Mouse (Mus musculus) common myeloid progenitor, adult 5-6 weeks (primary cell): ENCODE data around the gene Ppm1a. TPM values are rescaled to one million over a fixed set of nuclear protein-coding genes. Genes with fewer than 3 reads are reported as not detected.

Source experiments
- ATAC-seq: replicated peaks from 2 replicates; pipeline ENCODE4 v1.8.0; 2016; ENCODE audit warnings: low read depth, mild to moderate bottlenecking, moderate TSS enrichment, inconsistent platforms; ENCODE audit not compliant: poor library complexity, severe bottlenecking
- total RNA-seq: library from RNA; stranded (forward); fragments of 200-1000, 187-1606 nt; gene quantifications from 2 replicates; pipeline ENCODE4 v1.2.3, GENCODE M21; 2017

Ppm1a gene
- total RNA-seq, 1 experiment from 2014 or later = 99.2 TPM

GRCm38 (mm10) chr12:72809798-72810197, 52.5 kb downstream of the Ppm1a start:
- peak; percentile 50; the same call in 1 of the 2 replicates for ATAC-seq

- ATAC-seq = no peak
Measured at GRCm38 (mm10) chr12:72811588-72811987, 54.3 kb downstream of the Ppm1a start.

GRCm38 (mm10) chr12:72820940-72821431, 63.7 kb downstream of the Ppm1a start:
- peak; percentile 90 for ATAC-seq

GRCm38 (mm10) chr12:72821589-72821988, 64.3 kb downstream of the Ppm1a start:
- no peak for ATAC-seq

- ATAC-seq = no peak
Measured at GRCm38 (mm10) chr12:72825656-72826055, 68.4 kb downstream of the Ppm1a start.

- no peak for ATAC-seq
Measured at GRCm38 (mm10) chr12:72828846-72829556, 71.7 kb downstream of the Ppm1a start.

- ATAC-seq = no peak
Measured at GRCm38 (mm10) chr12:72829777-72830176, 72.5 kb downstream of the Ppm1a start.

- ATAC-seq = no peak
Measured at GRCm38 (mm10) chr12:72830317-72830716, 73.1 kb downstream of the Ppm1a start.

- ATAC-seq = 0 out of 2 replicates have a peak, but pooled peaks have one; percentile 12
Measured at GRCm38 (mm10) chr12:72831711-72832432, 74.6 kb downstream of the Ppm1a start.

- ATAC-seq = peak; percentile 60; the same call in 1 of the 2 replicates
Measured at GRCm38 (mm10) chr12:72834773-72835517, 77.7 kb downstream of the Ppm1a start.

GRCm38 (mm10) chr12:72835518-72836015, 78.3 kb downstream of the Ppm1a start:
- ATAC-seq = no peak

- ATAC-seq = no peak
Measured at GRCm38 (mm10) chr12:72837302-72837701, 80.0 kb downstream of the Ppm1a start.

- ATAC-seq = no peak
Measured at GRCm38 (mm10) chr12:72841500-72841899, 84.2 kb downstream of the Ppm1a start.

- ATAC-seq = no peak
Measured at GRCm38 (mm10) chr12:72843135-72843534, 85.9 kb downstream of the Ppm1a start.

- ATAC-seq = no peak
Measured at GRCm38 (mm10) chr12:72843555-72843954, 86.3 kb downstream of the Ppm1a start.

- peak; percentile 93 for ATAC-seq
Measured at GRCm38 (mm10) chr12:72843973-72844620, 86.8 kb downstream of the Ppm1a start.

- no peak for ATAC-seq
Measured at GRCm38 (mm10) chr12:72845946-72846345, 88.7 kb downstream of the Ppm1a start.

- peak; percentile 75 for ATAC-seq
Measured at GRCm38 (mm10) chr12:72847725-72848124, 90.5 kb downstream of the Ppm1a start.
